Mouse (Mus musculus) heart, postnatal 0 days (tissue): ENCODE measurements around the gene Gm42791.

Source experiments
- CTCF ChIP-seq: IDR thresholded peaks from 2 replicates; pipeline ENCODE4 v1.5.1; 2016; ENCODE audit warnings: antibody characterized with exemption, control low read depth, low read depth
- EP300 ChIP-seq: IDR thresholded peaks from 2 replicates; pipeline ENCODE4 v1.6.1; 2016; ENCODE audit warnings: antibody characterized with exemption, low read depth

DNA sequence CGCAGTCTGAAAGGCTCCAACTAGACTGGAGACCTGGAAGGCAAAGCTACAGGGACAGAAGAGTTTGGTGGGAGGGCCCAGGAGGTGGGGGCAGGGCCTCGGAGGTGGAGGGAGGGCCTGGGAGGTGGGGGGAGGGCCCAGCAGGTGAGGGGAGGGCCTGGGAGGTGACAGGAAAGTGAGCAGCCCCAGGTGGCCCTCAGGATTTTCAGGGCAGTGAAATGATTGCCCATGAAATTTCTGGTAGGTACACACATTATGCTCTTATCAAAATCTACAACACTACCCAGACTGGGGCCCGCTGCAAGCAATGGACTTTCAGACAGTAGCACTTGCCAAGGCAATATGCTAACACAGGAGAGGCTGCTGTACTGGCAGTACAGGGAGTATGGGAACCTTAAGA, 125.4 kb downstream of the Gm42791 start:
- no peak for TF ChIP-seq CTCF
- TF ChIP-seq EP300: no peak
